Mouse (Mus musculus) hindbrain, embryonic 12.5 days (tissue): ENCODE data around the gene Cyp39a1. TPM values are rescaled to one million over a fixed set of nuclear protein-coding genes. Genes with fewer than 3 reads are reported as not detected.

Experiments used
- ATAC-seq: fragments of 200-750 bp; cut with Nextera tagmentation; 2 replicates; pipeline ENCODE4 v1.8.0; 2017; ENCODE audit warnings: moderate TSS enrichment; ENCODE audit not compliant: low FRiP score
- H3K27ac ChIP-seq: fragments of 300-500 bp; sonication (generic); 2 replicates; pipeline ENCODE4 v1.5.1; 2016; ENCODE audit warnings: mild to moderate bottlenecking
- H3K27me3 ChIP-seq: fragments of 300-500 bp; sonication (generic); 2 replicates; pipeline ENCODE4 v1.6.1; 2016; ENCODE audit warnings: mild to moderate bottlenecking
- H3K36me3 ChIP-seq: fragments of 300-500 bp; sonication (generic); 2 replicates; pipeline ENCODE4 v1.6.1; 2016; ENCODE audit warnings: mild to moderate bottlenecking
- H3K4me1 ChIP-seq: fragments of 300-500 bp; sonication (generic); 2 replicates; pipeline ENCODE4 v1.6.1; 2016
- H3K4me2 ChIP-seq: fragments of 300-500 bp; sonication (generic); replicated peaks from 2 replicates; pipeline ENCODE4 v1.6.1; 2016; ENCODE audit warnings: mild to moderate bottlenecking
- H3K4me3 ChIP-seq: fragments of 300-500 bp; sonication (generic); 2 replicates; pipeline ENCODE4 v1.5.1; 2016; ENCODE audit warnings: mild to moderate bottlenecking
- H3K9ac ChIP-seq: fragments of 300-500 bp; sonication (generic); 2 replicates; pipeline ENCODE4 v1.6.1; 2016; ENCODE audit warnings: mild to moderate bottlenecking, moderate library complexity
- H3K9me3 ChIP-seq: fragments of 300-500 bp; sonication (generic); replicated peaks from 2 replicates; pipeline ENCODE4 v1.6.1; 2016; ENCODE audit warnings: mild to moderate bottlenecking
- WGBS: fragments of 180-500 bp; shearing (Covaris S2); methylation state at CpG from one replicate; pipeline ENCODE4 v1.1.7; 2016; 5-methylcytosine and 5-hydroxymethylcytosine counted together
- polyA plus RNA-seq: library from polyadenylated mRNA; unstranded; fragments of >200 nt; fragmentation: Nextera tagmentation; extraction: Ambion mirVana; gene quantifications from 2 replicates; pipeline ENCODE4 v1.2.1, GENCODE M21; 2016

Gene Cyp39a1
- polyA plus RNA-seq, 1 experiment from 2014 or later = 29.4 TPM

- peaks cover 74% of the 10 kb centered on the region for H3K36me3 ChIP-seq
- H3K27ac ChIP-seq = no peak overlapping the region
- H3K27me3 ChIP-seq = no peaks in the 10 kb centered on the region
- no peaks in the 10 kb centered on the region for H3K4me1 ChIP-seq
- H3K4me2 ChIP-seq = no peak overlapping the region
- no peak overlapping the region for H3K4me3 ChIP-seq
- H3K9ac ChIP-seq = no peak overlapping the region
- 51% methylated on average over 5 of the region's 5 CpGs for WGBS
- H3K9me3 ChIP-seq = no peaks in the 10 kb centered on the region
- peak; percentile 65 for ATAC-seq
Observed at GRCm38 (mm10) chr17:43646925-43647324, 20.3 kb upstream of the Cyp39a1 start.

- no peak for ATAC-seq
- WGBS = 78% methylated on average over 10 of the region's 10 CpGs
- H3K36me3 ChIP-seq = peaks cover 70% of the 10 kb centered on the region
- no peaks in the 10 kb centered on the region for H3K27me3 ChIP-seq
- no peak overlapping the region for H3K27ac ChIP-seq
- H3K9me3 ChIP-seq = no peaks in the 10 kb centered on the region
- no peak overlapping the region for H3K4me3 ChIP-seq
- no peak overlapping the region for H3K9ac ChIP-seq
- no peak overlapping the region for H3K4me2 ChIP-seq
- no peaks in the 10 kb centered on the region for H3K4me1 ChIP-seq
Observed at GRCm38 (mm10) chr17:43649641-43650436, 17.4 kb upstream of the Cyp39a1 start.

- Histone ChIP-seq H3K36me3 (peaks cover 59% of the 10 kb centered on the region), H3K27ac (no peak overlapping the region), H3K9me3 (no peaks in the 10 kb centered on the region), H3K27me3 (no peaks in the 10 kb centered on the region), H3K4me1 (no peaks in the 10 kb centered on the region), H3K4me2 (no peak overlapping the region), H3K9ac (no peak overlapping the region), H3K4me3 (no peak overlapping the region)
- 65% methylated on average over 14 of the region's 14 CpGs for WGBS
- ATAC-seq = no peak
Observed at GRCm38 (mm10) chr17:43651314-43652046, 15.7 kb upstream of the Cyp39a1 start.

- H3K9ac ChIP-seq = peak within 1 kb of the TSS; percentile 93
- H3K4me2 ChIP-seq = peak within 1 kb of the TSS; percentile 63
- ATAC-seq = peak; percentile 97
- no peaks in the 10 kb centered on the region for H3K27me3 ChIP-seq
- WGBS = under 1% methylated on average over 41 of the region's 41 CpGs
- peaks cover 19% of the 10 kb centered on the region for H3K36me3 ChIP-seq
- H3K4me1 ChIP-seq = peaks cover 16% of the 10 kb centered on the region
- no peaks in the 10 kb centered on the region for H3K9me3 ChIP-seq
- H3K27ac ChIP-seq = peak within 1 kb of the TSS; percentile 78
- H3K4me3 ChIP-seq = peak within 1 kb of the TSS; percentile 93
Observed at GRCm38 (mm10) chr17:43666576-43667289, 492 bp upstream of the Cyp39a1 start, which contains the start of gene Slc25a27. Gene Slc25a27, minus strand, starts transcription at chr17:43667214.

- Histone ChIP-seq H3K9ac (no peak overlapping the region), H3K9me3 (no peaks in the 10 kb centered on the region), H3K27ac (no peak overlapping the region), H3K4me2 (peak overlapping the region; percentile 63), H3K4me1 (peaks cover 16% of the 10 kb centered on the region), H3K27me3 (no peaks in the 10 kb centered on the region), H3K36me3 (no peaks in the 10 kb centered on the region), H3K4me3 (0 out of 2 replicates have a peak overlapping the region, but pooled peaks have one; percentile 93)
- no peak for ATAC-seq
- 75% methylated on average over 6 of the region's 6 CpGs for WGBS
Observed at GRCm38 (mm10) chr17:43669145-43669695, 2.0 kb downstream of the Cyp39a1 start.

GRCm38 (mm10) chr17:43671907-43672306 lies 4.7 kb downstream of the Cyp39a1 start:
- no peaks in the 10 kb centered on the region for H3K27me3 ChIP-seq
- H3K4me2 ChIP-seq = no peak overlapping the region
- no peak overlapping the region for H3K4me3 ChIP-seq
- no peak for ATAC-seq
- H3K9ac ChIP-seq = no peak overlapping the region
- WGBS = 97% methylated on average over 4 of the region's 4 CpGs
- H3K27ac ChIP-seq = no peak overlapping the region
- H3K4me1 ChIP-seq = no peaks in the 10 kb centered on the region
- no peaks in the 10 kb centered on the region for H3K36me3 ChIP-seq
- no peaks in the 10 kb centered on the region for H3K9me3 ChIP-seq

- 81% methylated on average over 1 of the region's 1 CpGs for WGBS
- Histone ChIP-seq H3K4me1 (no peaks in the 10 kb centered on the region), H3K9ac (no peak overlapping the region), H3K9me3 (no peaks in the 10 kb centered on the region), H3K36me3 (no peaks in the 10 kb centered on the region), H3K27ac (no peak overlapping the region), H3K4me2 (no peak overlapping the region), H3K4me3 (no peak overlapping the region), H3K27me3 (no peaks in the 10 kb centered on the region)
- ATAC-seq = no peak
Observed at GRCm38 (mm10) chr17:43675228-43675627, 8.0 kb downstream of the Cyp39a1 start.

GRCm38 (mm10) chr17:43676241-43676640 lies 9.0 kb downstream of the Cyp39a1 start:
- ATAC-seq = no peak
- no peak overlapping the region for H3K4me2 ChIP-seq

GRCm38 (mm10) chr17:43677317-43677716 lies 10.1 kb downstream of the Cyp39a1 start:
- Histone ChIP-seq H3K4me3 (no peak overlapping the region), H3K9ac (no peak overlapping the region), H3K4me2 (no peak overlapping the region), H3K36me3 (0 out of 2 replicates have a peak, but pooled peaks cover 3% of the 10 kb centered on the region), H3K4me1 (no peaks in the 10 kb centered on the region), H3K9me3 (no peaks in the 10 kb centered on the region), H3K27me3 (no peaks in the 10 kb centered on the region), H3K27ac (no peak overlapping the region)
- 62% methylated on average over 1 of the region's 1 CpGs for WGBS
- no peak for ATAC-seq

More at GRCm38 (mm10) chr17:43676241-43676640, 9.0 kb downstream of the Cyp39a1 start:
- no peaks in the 10 kb centered on the region for H3K9me3 ChIP-seq
- 95% methylated on average over 1 of the region's 1 CpGs for WGBS
- no peak overlapping the region for H3K9ac ChIP-seq
- H3K27me3 ChIP-seq = no peaks in the 10 kb centered on the region
- H3K4me1 ChIP-seq = no peaks in the 10 kb centered on the region
- H3K27ac ChIP-seq = no peak overlapping the region
- H3K36me3 ChIP-seq = 0 out of 2 replicates have a peak, but pooled peaks cover 3% of the 10 kb centered on the region
- H3K4me3 ChIP-seq = no peak overlapping the region

GRCm38 (mm10) chr17:43684086-43684485 lies 16.9 kb downstream of the Cyp39a1 start:
- H3K27me3 ChIP-seq = no peaks in the 10 kb centered on the region
- no peak for ATAC-seq
- H3K9me3 ChIP-seq = no peaks in the 10 kb centered on the region
- peaks cover 9% of the 10 kb centered on the region for H3K36me3 ChIP-seq
- no peak overlapping the region for H3K9ac ChIP-seq
- 88% methylated on average over 7 of the region's 7 CpGs for WGBS
- H3K4me2 ChIP-seq = no peak overlapping the region
- no peak overlapping the region for H3K4me3 ChIP-seq
- H3K4me1 ChIP-seq = no peaks in the 10 kb centered on the region
- H3K27ac ChIP-seq = no peak overlapping the region

GRCm38 (mm10) chr17:43684638-43685037 lies 17.4 kb downstream of the Cyp39a1 start:
- Histone ChIP-seq H3K9me3 (no peaks in the 10 kb centered on the region), H3K4me3 (no peak overlapping the region), H3K9ac (no peak overlapping the region), H3K36me3 (peaks cover 9% of the 10 kb centered on the region), H3K27me3 (no peaks in the 10 kb centered on the region), H3K27ac (no peak overlapping the region), H3K4me2 (no peak overlapping the region), H3K4me1 (no peaks in the 10 kb centered on the region)
- ATAC-seq = no peak
- 91% methylated on average over 5 of the region's 5 CpGs for WGBS

- no peaks in the 10 kb centered on the region for H3K9me3 ChIP-seq
- H3K9ac ChIP-seq = no peak overlapping the region
- H3K27me3 ChIP-seq = no peaks in the 10 kb centered on the region
- no peak overlapping the region for H3K4me3 ChIP-seq
- H3K4me1 ChIP-seq = no peaks in the 10 kb centered on the region
- no peak overlapping the region for H3K27ac ChIP-seq
- H3K4me2 ChIP-seq = no peak overlapping the region
- peaks cover 18% of the 10 kb centered on the region for H3K36me3 ChIP-seq
- 84% methylated on average over 9 of the region's 9 CpGs for WGBS
- ATAC-seq = no peak
Observed at GRCm38 (mm10) chr17:43689591-43689990, 22.4 kb downstream of the Cyp39a1 start.
